Mouse (Mus musculus) myocyte (in vitro differentiated cells): ENCODE measurements around the gene Epha10. TPM values are rescaled to one million over a fixed set of nuclear protein-coding genes. Genes with fewer than 3 reads are reported as not detected.

ENCODE experiments used
- H3K27me3 ChIP-seq: one replicate; pipeline ENCODE4 v1.6.1; 2011; ENCODE audit not compliant: control insufficient read depth, insufficient read depth, insufficient read length
- H3K36me3 ChIP-seq: one replicate; pipeline ENCODE4 v1.6.1; 2011; ENCODE audit not compliant: control insufficient read depth, insufficient read depth
- H3K4me2 ChIP-seq: one replicate; pipeline ENCODE4 v1.6.1; 2011; ENCODE audit warnings: low read depth, control low read depth
- H3K4me3 ChIP-seq: one replicate; pipeline ENCODE4 v1.5.1; 2011; ENCODE audit warnings: mild to moderate bottlenecking, control low read depth, moderate library complexity
- H3K79me2 ChIP-seq: one replicate; pipeline ENCODE4 v1.6.1; 2011; ENCODE audit not compliant: control insufficient read depth, insufficient read depth
- H3ac ChIP-seq: one replicate; pipeline ENCODE4 v1.6.1; 2011; ENCODE audit not compliant: control insufficient read depth, insufficient read length
- CEBPB ChIP-seq: IDR thresholded peaks from 2 replicates; pipeline ENCODE4 v1.6.1; 2011; ENCODE audit warnings: mild to moderate bottlenecking, moderate library complexity; ENCODE audit not compliant: poor library complexity, insufficient read depth, severe bottlenecking
- E2F4 ChIP-seq: IDR thresholded peaks from one replicate; pipeline ENCODE4 v1.6.1; 2011; ENCODE audit warnings: mild to moderate bottlenecking, control low read depth, moderate library complexity; ENCODE audit not compliant: insufficient read depth
- MAX ChIP-seq: IDR thresholded peaks from one replicate; pipeline ENCODE4 v1.6.1; 2011; ENCODE audit warnings: low read depth, mild to moderate bottlenecking, control low read depth
- MYOD1 ChIP-seq, 3 experiments: IDR thresholded peaks; one replicate each; pipeline ENCODE4 v1.6.1; 2011; ENCODE audit warnings: control low read depth in 2 of 3, low read depth in 2 of 3, mild to moderate bottlenecking in 2 of 3, moderate library complexity in 1 of 3; ENCODE audit not compliant: insufficient read length in 2 of 3, control insufficient read depth in 1 of 3
- MYOG ChIP-seq, 3 experiments: IDR thresholded peaks; one replicate each; pipeline ENCODE4 v1.6.1; 2011; ENCODE audit warnings: control low read depth in 2 of 3, low read depth in 2 of 3, mild to moderate bottlenecking in 2 of 3; ENCODE audit not compliant: insufficient read length in 2 of 3, control insufficient read depth in 1 of 3, insufficient read depth in 1 of 3
- POLR2A ChIP-seq: IDR thresholded peaks from one replicate; pipeline ENCODE4 v1.6.1; 2011; ENCODE audit warnings: low read depth, mild to moderate bottlenecking, control low read depth, moderate library complexity; ENCODE audit not compliant: insufficient read length
- POLR2AphosphoS2 ChIP-seq: IDR thresholded peaks from one replicate; pipeline ENCODE4 v1.6.1; 2011; ENCODE audit warnings: low read depth, control low read depth; ENCODE audit not compliant: insufficient read length
- REST ChIP-seq: IDR thresholded peaks from one replicate; pipeline ENCODE4 v1.6.1; 2011; ENCODE audit warnings: mild to moderate bottlenecking, control low read depth, moderate library complexity; ENCODE audit not compliant: insufficient read depth, insufficient read length
- SRF ChIP-seq: IDR thresholded peaks from one replicate; pipeline ENCODE4 v1.6.1; 2011; ENCODE audit warnings: low read depth; ENCODE audit not compliant: control insufficient read depth, insufficient read length
- TCF12 ChIP-seq: IDR thresholded peaks from one replicate; pipeline ENCODE4 v1.6.1; 2011; ENCODE audit warnings: mild to moderate bottlenecking, control low read depth; ENCODE audit not compliant: poor library complexity, insufficient read depth, severe bottlenecking
- TCF3 ChIP-seq: IDR thresholded peaks from one replicate; pipeline ENCODE4 v1.6.1; 2011; ENCODE audit warnings: low read depth, control low read depth; ENCODE audit not compliant: insufficient read length
- USF1 ChIP-seq: IDR thresholded peaks from one replicate; pipeline ENCODE4 v1.6.1; 2011; ENCODE audit warnings: low read depth, mild to moderate bottlenecking, control low read depth, moderate library complexity
- polyA plus RNA-seq: library from polyadenylated mRNA; unstranded; fragments of >200 nt; fragmentation: generic; extraction: Trizol; gene quantifications from one replicate; pipeline ENCODE4 v1.2.1, GENCODE M21; 2012; ENCODE audit warnings: missing spikeins

Gene Epha10
- polyA plus RNA-seq, 1 experiment: not detected

- Histone ChIP-seq H3K27me3 (no peaks in the 10 kb centered on the region), H3K36me3 (peaks cover 9% of the 10 kb centered on the region), H3K4me2 (no peak overlapping the region), H3K4me3 (no peak overlapping the region), H3K79me2 (peaks cover 1% of the 10 kb centered on the region), H3ac (no peak overlapping the region)
- TF ChIP-seq MYOG (IDR thresholded peaks at IDR 0.05; ENCODE audit: control insufficient read depth in 1 of 3, insufficient read depth in 1 of 3, insufficient read length in 2 of 3, low read depth in 2 of 3) (no peak), POLR2A (no peak), USF1 (no peak), SRF (no peak), TCF3 (no peak), CEBPB (no peak), E2F4 (no peak), TCF12 (no peak), MYOD1 (IDR thresholded peaks at IDR 0.05; ENCODE audit: control insufficient read depth in 1 of 3, insufficient read length in 2 of 3, low read depth in 2 of 3) (no peak), REST (no peak), POLR2AphosphoS2 (no peak), MAX (no peak)
These were observed 62.3 kb downstream of the Epha10 start for GRCm38 (mm10) chr4:124943022-124943421.

- H3K4me3 ChIP-seq: no peak overlapping the region
- no peak overlapping the region for H3K4me2 ChIP-seq
- no peaks in the 10 kb centered on the region for H3K79me2 ChIP-seq
- no peak overlapping the region for H3ac ChIP-seq
- TF ChIP-seq REST (no peak), MYOD1 (IDR thresholded peaks at IDR 0.05; ENCODE audit: control insufficient read depth in 1 of 3, insufficient read length in 2 of 3, low read depth in 2 of 3) (no peak), SRF (no peak), USF1 (no peak), POLR2AphosphoS2 (no peak), MAX (no peak), TCF3 (no peak), E2F4 (no peak), POLR2A (no peak), MYOG (IDR thresholded peaks at IDR 0.05; ENCODE audit: control insufficient read depth in 1 of 3, insufficient read depth in 1 of 3, insufficient read length in 2 of 3, low read depth in 2 of 3) (no peak), TCF12 (no peak)
- peaks cover 9% of the 10 kb centered on the region for H3K36me3 ChIP-seq
- H3K27me3 ChIP-seq: no peaks in the 10 kb centered on the region
These were observed 63.1 kb downstream of the Epha10 start for GRCm38 (mm10) chr4:124943781-124944180.

- H3K4me2 ChIP-seq: no peak overlapping the region
- TF ChIP-seq SRF: peak; percentile 95
- TF ChIP-seq MYOD1 (IDR thresholded peaks at IDR 0.05; ENCODE audit: control insufficient read depth in 1 of 3, insufficient read length in 2 of 3, low read depth in 2 of 3): no peak
- H3K79me2 ChIP-seq: no peaks in the 10 kb centered on the region
- peaks cover 8% of the 10 kb centered on the region for H3K36me3 ChIP-seq
- no peak overlapping the region for H3K4me3 ChIP-seq
- H3K27me3 ChIP-seq: no peaks in the 10 kb centered on the region
- no peak overlapping the region for H3ac ChIP-seq
These were observed 64.3 kb downstream of the Epha10 start for GRCm38 (mm10) chr4:124944961-124945360.

GRCm38 (mm10) chr4:124949488-124949887 is 68.8 kb downstream of the Epha10 start:
- Histone ChIP-seq H3K4me3 (no peak overlapping the region), H3K36me3 (no peaks in the 10 kb centered on the region), H3K4me2 (no peak overlapping the region), H3ac (no peak overlapping the region), H3K79me2 (no peaks in the 10 kb centered on the region), H3K27me3 (peaks cover 16% of the 10 kb centered on the region)
- TF ChIP-seq CEBPB (no peak), MAX (no peak), POLR2AphosphoS2 (no peak), E2F4 (no peak), TCF3 (no peak), REST (no peak), MYOD1 (IDR thresholded peaks at IDR 0.05; ENCODE audit: control insufficient read depth in 1 of 3, insufficient read length in 2 of 3, low read depth in 2 of 3) (no peak), POLR2A (no peak), TCF12 (no peak), USF1 (no peak), SRF (no peak), MYOG (IDR thresholded peaks at IDR 0.05; ENCODE audit: control insufficient read depth in 1 of 3, insufficient read depth in 1 of 3, insufficient read length in 2 of 3, low read depth in 2 of 3) (no peak)

GRCm38 (mm10) chr4:124950181-124951035 is 69.7 kb downstream of the Epha10 start:
- TF ChIP-seq MAX (no peak), E2F4 (no peak), MYOG (IDR thresholded peaks at IDR 0.05; ENCODE audit: control insufficient read depth in 1 of 3, insufficient read depth in 1 of 3, insufficient read length in 2 of 3, low read depth in 2 of 3) (no peak), REST (no peak), MYOD1 (IDR thresholded peaks at IDR 0.05; ENCODE audit: control insufficient read depth in 1 of 3, insufficient read length in 2 of 3, low read depth in 2 of 3) (no peak), TCF3 (no peak), SRF (no peak), USF1 (no peak)
- H3K36me3 ChIP-seq: no peaks in the 10 kb centered on the region
- no peak overlapping the region for H3ac ChIP-seq
- no peak overlapping the region for H3K4me2 ChIP-seq
- no peaks in the 10 kb centered on the region for H3K79me2 ChIP-seq
- peaks cover 21% of the 10 kb centered on the region for H3K27me3 ChIP-seq
- no peak overlapping the region for H3K4me3 ChIP-seq
